Mouse (Mus musculus): ENCODE data around the gene Sclt1.

- TF ChIP-seq CTCF (IDR thresholded peaks at IDR 0.05; ENCODE audit: low read depth, low read length) (no peak), POLR2A (IDR thresholded peaks at IDR 0.05; ENCODE audit: borderline replicate concordance, low read depth, low read length) (no peak)
Observed at GRCm38 (mm10) chr3:41618036-41618435, 124.3 kb downstream of the Sclt1 start.

Data from bone marrow macrophage, adult 2 months (primary cell).